Mouse (Mus musculus): ENCODE measurements around the gene Rpf2.

Rpf2 gene

GRCm38 (mm10) chr10:40249625-40250024, 2.8 kb upstream of the Rpf2 start:
- DNase-seq (ENCODE audit: low spot score), result no peak

GRCm38 (mm10) chr10:40247166-40247716, 405 bp upstream of the Rpf2 start:
- DNase-seq (ENCODE audit: low spot score), result no peak

- DNase-seq (ENCODE audit: low spot score), result no peak
Observed at GRCm38 (mm10) chr10:40237826-40238225, 9.0 kb downstream of the Rpf2 start.

GRCm38 (mm10) chr10:40233241-40233640, 13.6 kb downstream of the Rpf2 start:
- DNase-seq (ENCODE audit: low spot score), result no peak

GRCm38 (mm10) chr10:40232442-40232841, 14.4 kb downstream of the Rpf2 start:
- DNase-seq (ENCODE audit: low spot score), result no peak

- no peak for DNase-seq (ENCODE audit: low spot score)
Observed at GRCm38 (mm10) chr10:40229725-40230124, 17.1 kb downstream of the Rpf2 start.

GRCm38 (mm10) chr10:40227660-40228303, 19.1 kb downstream of the Rpf2 start:
- no peak for DNase-seq (ENCODE audit: low spot score)

GRCm38 (mm10) chr10:40218874-40219273, 28.0 kb downstream of the Rpf2 start:
- no peak for DNase-seq (ENCODE audit: low spot score)

- DNase-seq (ENCODE audit: low spot score), result peak; percentile 94
Observed at GRCm38 (mm10) chr10:40212443-40213169, 34.2 kb downstream of the Rpf2 start.

- no peak for DNase-seq (ENCODE audit: low spot score)
Observed at GRCm38 (mm10) chr10:40195001-40195400, 51.8 kb downstream of the Rpf2 start.

- DNase-seq (ENCODE audit: low spot score), result no peak
Observed at GRCm38 (mm10) chr10:40192010-40192935, 54.6 kb downstream of the Rpf2 start.

- DNase-seq (ENCODE audit: low spot score), result no peak
Observed at GRCm38 (mm10) chr10:40191338-40191979, 55.4 kb downstream of the Rpf2 start.

- no peak for DNase-seq (ENCODE audit: low spot score)
Observed at GRCm38 (mm10) chr10:40190871-40191270, 56.0 kb downstream of the Rpf2 start.

GRCm38 (mm10) chr10:40189689-40190088, 57.1 kb downstream of the Rpf2 start:
- no peak for DNase-seq (ENCODE audit: low spot score)

- DNase-seq (ENCODE audit: low spot score), result no peak
Observed at GRCm38 (mm10) chr10:40188831-40189230, 58.0 kb downstream of the Rpf2 start.

- no peak for DNase-seq (ENCODE audit: low spot score)
Observed at GRCm38 (mm10) chr10:40185956-40186355, 60.9 kb downstream of the Rpf2 start.

- no peak for DNase-seq (ENCODE audit: low spot score)
Observed at GRCm38 (mm10) chr10:40180011-40180410, 66.8 kb downstream of the Rpf2 start.

- DNase-seq (ENCODE audit: low spot score), result no peak
Observed at GRCm38 (mm10) chr10:40179142-40179541, 67.7 kb downstream of the Rpf2 start.

GRCm38 (mm10) chr10:40177323-40177962, 69.4 kb downstream of the Rpf2 start:
- peak; percentile 78 for DNase-seq (ENCODE audit: low spot score)

All from lung, postnatal 25 days (tissue).